Mouse (Mus musculus) adrenal gland, postnatal 14 days (tissue): ENCODE results near the gene Ubac1. TPM values are rescaled to one million over a fixed set of nuclear protein-coding genes. Genes with fewer than 3 reads are reported as not detected.

ENCODE experiments used
- DNase-seq: peaks from one replicate; pipeline ENCODE4 v3.0.0; 2021; ENCODE audit warnings: mixed read lengths
- total RNA-seq: library from RNA; stranded (reverse); gene quantifications from 2 replicates; pipeline ENCODE4 v1.2.3, GENCODE M21; 2021

The Ubac1 gene
- total RNA-seq, 1 experiment from 2014 or later, result 58.0 TPM

GRCm38 (mm10) chr2:25975141-25975770 is 46.3 kb downstream of the Ubac1 start:
- DNase-seq, result no peak

- DNase-seq, result peak; percentile 16
Measured at GRCm38 (mm10) chr2:25970426-25970825, 51.1 kb downstream of the Ubac1 start.

DNA sequence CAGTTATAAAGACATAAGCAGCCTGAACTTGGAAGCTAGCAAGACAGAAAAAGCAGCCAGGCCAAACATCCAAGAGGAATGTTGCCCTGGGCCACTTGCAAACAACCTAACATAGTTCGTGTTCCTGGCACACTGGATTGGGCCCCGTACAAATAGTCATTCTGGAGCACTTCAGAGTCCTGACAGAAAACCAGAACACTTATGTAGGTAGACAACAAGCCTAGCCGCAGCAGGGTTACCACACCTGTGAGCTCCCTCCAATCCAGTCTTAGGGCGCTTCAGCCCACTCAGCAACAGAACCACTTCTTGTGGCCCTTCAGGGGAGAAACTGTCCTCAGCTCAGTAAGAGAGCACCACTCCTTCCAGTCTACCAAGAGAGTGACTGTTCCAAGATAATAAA is 52.2 kb downstream of the Ubac1 start:
- DNase-seq, result no peak

- no peak for DNase-seq
Measured at GRCm38 (mm10) chr2:25949291-25949690, 72.3 kb downstream of the Ubac1 start.

Other genes with a start within 250 kb of the Ubac1 start
- not detected in 2 replicates for gene Lcn11, start 244.7 kb downstream of the Ubac1 start, total RNA-seq
- not detected in 2 replicates for gene Gm13539, start 239.5 kb downstream of the Ubac1 start, total RNA-seq
- not detected in 2 replicates for gene Glt6d1, start 205.9 kb downstream of the Ubac1 start, total RNA-seq
- not detected in 2 replicates for gene Lcn9, start 198.6 kb downstream of the Ubac1 start, total RNA-seq
- not detected in 2 replicates for gene Sohlh1, start 174.5 kb downstream of the Ubac1 start, total RNA-seq
- 4.9 and 6.4 TPM in 2 replicates for gene Kcnt1, start 158.0 kb downstream of the Ubac1 start, total RNA-seq
- 25.9 and 32.1 TPM in 2 replicates for gene Camsap1, start 38.5 kb downstream of the Ubac1 start, total RNA-seq
- 25.9 and 30.5 TPM in 2 replicates for gene Nacc2, start 101.5 kb upstream of the Ubac1 start, total RNA-seq
- gene Lhx3, start 186.5 kb upstream of the Ubac1 start, total RNA-seq, result 0.30 TPM in 1 of 2 replicates, not detected in the other
- 18.6 and 19.0 TPM in 2 replicates for gene Qsox2, start 215.8 kb upstream of the Ubac1 start, total RNA-seq